Mouse (Mus musculus) MEL (cell line): Measurements from ENCODE around the gene Akap13.

ENCODE experiments used
- CTCF ChIP-seq, 3 experiments: IDR thresholded peaks in 2 of 3; conservative IDR thresholded peaks in 1 of 3; 2 replicates each; pipeline ENCODE4 v1.5.1; 2011 to 2012; ENCODE audit warnings: low read length in 3 of 3, low read depth in 2 of 3, mild to moderate bottlenecking in 2 of 3, improper control_type of control experiment in 1 of 3, inconsistent platforms in 1 of 3, mixed read lengths in 1 of 3, moderate library complexity in 1 of 3; ENCODE audit not compliant: control insufficient read depth in 1 of 3, insufficient read depth in 1 of 3, poor library complexity in 1 of 3, severe bottlenecking in 1 of 3
- E2F4 ChIP-seq: IDR thresholded peaks from 2 replicates; pipeline ENCODE4 v1.6.1; 2011; ENCODE audit warnings: low read depth, low read length, improper control_type of control experiment, borderline replicate concordance
- EP300 ChIP-seq, 2 experiments: IDR thresholded peaks; 2 replicates each; pipeline ENCODE4 v1.6.1; 2011; ENCODE audit warnings: improper control_type of control experiment in 2 of 2, low read length in 2 of 2, low read depth in 1 of 2, mild to moderate bottlenecking in 1 of 2
- GATA1 ChIP-seq: IDR thresholded peaks from 2 replicates; pipeline ENCODE4 v1.6.1; 2011; ENCODE audit warnings: low read depth, low read length, improper control_type of control experiment
- HCFC1 ChIP-seq: IDR thresholded peaks from 2 replicates; pipeline ENCODE4 v1.6.1; 2012; ENCODE audit warnings: low read depth, mild to moderate bottlenecking, inconsistent platforms, low read length, improper control_type of control experiment, moderate library complexity
- KAT2A ChIP-seq: conservative IDR thresholded peaks from 2 replicates; pipeline ENCODE4 v1.6.1; 2012; ENCODE audit warnings: low read depth, low read length, improper control_type of control experiment, inconsistent platforms
- MEF2A ChIP-seq: IDR thresholded peaks from 2 replicates; pipeline ENCODE4 v1.6.1; 2014; ENCODE audit warnings: low read depth, mild to moderate bottlenecking, inconsistent platforms, low read length, improper control_type of control experiment; ENCODE audit not compliant: poor library complexity, insufficient replicate concordance, severe bottlenecking; ENCODE audit errors: extremely low read depth
- NRF1 ChIP-seq: IDR thresholded peaks from 2 replicates; pipeline ENCODE4 v1.6.1; 2014; ENCODE audit warnings: low read depth, mild to moderate bottlenecking, inconsistent platforms, low read length, improper control_type of control experiment, moderate library complexity; ENCODE audit not compliant: poor library complexity, insufficient read depth, severe bottlenecking
- POLR2A ChIP-seq, 2 experiments: IDR thresholded peaks; 2 replicates each; pipeline ENCODE4 v1.6.1; 2011 to 2012; ENCODE audit warnings: low read length in 2 of 2, mild to moderate bottlenecking in 2 of 2, control low read depth in 1 of 2, improper control_type of control experiment in 1 of 2, low read depth in 1 of 2, moderate library complexity in 1 of 2; ENCODE audit not compliant: control insufficient read depth in 1 of 2, insufficient read depth in 1 of 2, poor library complexity in 1 of 2
- POLR2AphosphoS2 ChIP-seq: IDR thresholded peaks from 2 replicates; pipeline ENCODE4 v1.6.1; 2011; ENCODE audit warnings: low read length, improper control_type of control experiment
- SIN3A ChIP-seq: IDR thresholded peaks from 2 replicates; pipeline ENCODE4 v1.6.1; 2012; ENCODE audit warnings: low read length, improper control_type of control experiment, inconsistent platforms
- SMC3 ChIP-seq: IDR thresholded peaks from 2 replicates; pipeline ENCODE4 v1.6.1; 2011; ENCODE audit warnings: low read depth, low read length, improper control_type of control experiment
- TBP ChIP-seq: IDR thresholded peaks from 2 replicates; pipeline ENCODE4 v1.8.0; 2011; ENCODE audit warnings: low read depth, low read length, improper control_type of control experiment
- USF1 ChIP-seq: IDR thresholded peaks from 2 replicates; pipeline ENCODE4 v1.6.1; 2014; ENCODE audit warnings: low read depth, mild to moderate bottlenecking, inconsistent platforms, low read length, improper control_type of control experiment, moderate library complexity

DNA sequence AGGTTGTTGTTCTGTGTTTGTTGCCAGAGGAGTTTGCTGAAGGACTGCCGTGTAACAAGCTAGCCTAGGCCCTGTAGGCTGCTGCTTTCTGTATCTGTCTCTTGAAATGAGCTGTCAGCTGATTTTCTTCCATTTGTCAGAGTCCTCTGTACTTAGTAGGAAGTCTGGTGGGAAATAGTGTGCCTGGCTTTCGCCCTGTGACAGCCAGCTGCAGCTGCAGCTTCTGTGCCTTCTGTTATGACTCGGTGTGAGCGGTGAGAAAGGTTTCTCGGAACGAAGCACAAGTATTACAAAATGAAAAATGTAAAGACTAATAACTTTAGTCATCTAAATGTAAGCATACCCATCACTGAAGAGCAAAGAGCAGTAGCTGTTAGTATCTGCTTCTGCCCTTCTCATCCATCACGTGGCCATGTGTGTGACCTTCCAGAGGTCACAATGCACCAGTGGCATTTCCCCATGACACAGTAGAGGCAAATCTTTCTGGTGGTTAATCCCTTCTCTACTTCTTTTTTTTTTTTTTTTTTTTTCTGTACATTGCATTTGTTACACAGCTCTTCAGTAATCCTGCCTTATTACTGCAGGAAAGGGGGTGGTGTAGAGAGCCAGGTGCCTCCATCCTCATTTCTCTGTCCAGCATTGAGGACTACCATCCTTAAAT, 289.8 kb downstream of the Akap13 start:
- TF ChIP-seq CTCF (IDR thresholded peaks at IDR 0.05 in 2 of 3, conservative IDR thresholded peaks at IDR 0.05 in 1 of 3; ENCODE audit: control insufficient read depth in 1 of 3, insufficient read depth in 1 of 3, low read depth in 2 of 3, low read length in 3 of 3, poor library complexity in 1 of 3, severe bottlenecking in 1 of 3) (no peak), MEF2A (no peak), POLR2AphosphoS2 (no peak), E2F4 (no peak), GATA1 (no peak), SIN3A (no peak), HCFC1 (no peak), NRF1 (no peak), USF1 (no peak), TBP (no peak), KAT2A (no peak), SMC3 (no peak), EP300 (IDR thresholded peaks at IDR 0.05; ENCODE audit: low read depth in 1 of 2, low read length in 2 of 2) (no peak), POLR2A (IDR thresholded peaks at IDR 0.05; ENCODE audit: control insufficient read depth in 1 of 2, insufficient read depth in 1 of 2, low read depth in 1 of 2, low read length in 2 of 2, poor library complexity in 1 of 2) (no peak)
